Mouse (Mus musculus): Measurements from ENCODE around the gene Prp2. TPM values are rescaled to one million over a fixed set of nuclear protein-coding genes. Genes with fewer than 3 reads are reported as not detected.
"Not testable (repeated sequence)": the region's sequence is repeated elsewhere in the genome, so short reads cannot be mapped to it uniquely, and the experiment has no call there.

Prp2 gene
- not detected for total RNA-seq (2021)

GRCm38 (mm10) chr6:132595613-132596012 lies at the start of gene Prp2:
Prp2 (plus strand) TSS chr6:132595913.
- DNase-seq; intact Hi-C loops (cut with DNase I): not testable (repeated sequence)

GRCm38 (mm10) chr6:132569509-132569908 lies 26.2 kb upstream of the Prp2 start, which contains the start of gene Prh1:
Prh1 (plus strand) TSS chr6:132569809.
- DNase-seq; intact Hi-C loops (cut with DNase I): not testable (repeated sequence)

GRCm38 (mm10) chr6:132649399-132649798 lies 53.7 kb downstream of the Prp2 start:
- intact Hi-C loops (cut with DNase I), result no loop called here
- no peak for DNase-seq

Other genes starting within 250 kb of the Prp2 start
- not detected for gene Gm8882, start 231.8 kb upstream of the Prp2 start, total RNA-seq (2021)
- not detected for gene Prh1, start 26.1 kb upstream of the Prp2 start, total RNA-seq (2021)
- not detected for gene A630073D07Rik, start 55.6 kb downstream of the Prp2 start, total RNA-seq (2021)
- not detected for gene Tas2r120, start 61.0 kb downstream of the Prp2 start, total RNA-seq (2021)
- gene Tas2r121, start 105.1 kb downstream of the Prp2 start, total RNA-seq (2021), result not detected
- gene Tas2r122, start 116.0 kb downstream of the Prp2 start, total RNA-seq (2021), result not detected
- gene Tas2r115, start 142.1 kb downstream of the Prp2 start, total RNA-seq (2021), result not detected
- not detected for gene Tas2r124, start 158.8 kb downstream of the Prp2 start, total RNA-seq (2021)
- gene Tas2r102, start 166.2 kb downstream of the Prp2 start, total RNA-seq (2021), result not detected
- gene Tas2r136, start 182.2 kb downstream of the Prp2 start, total RNA-seq (2021), result not detected
- gene Tas2r117, start 206.9 kb downstream of the Prp2 start, total RNA-seq (2021), result not detected